Mouse (Mus musculus) kidney, postnatal 14 days (tissue): Measurements from ENCODE around the gene Rem2.

ENCODE experiments used
- DNase-seq: peaks from one replicate; pipeline ENCODE4 v3.0.0; 2022; ENCODE audit warnings: mixed read lengths

Gene Rem2

DNA sequence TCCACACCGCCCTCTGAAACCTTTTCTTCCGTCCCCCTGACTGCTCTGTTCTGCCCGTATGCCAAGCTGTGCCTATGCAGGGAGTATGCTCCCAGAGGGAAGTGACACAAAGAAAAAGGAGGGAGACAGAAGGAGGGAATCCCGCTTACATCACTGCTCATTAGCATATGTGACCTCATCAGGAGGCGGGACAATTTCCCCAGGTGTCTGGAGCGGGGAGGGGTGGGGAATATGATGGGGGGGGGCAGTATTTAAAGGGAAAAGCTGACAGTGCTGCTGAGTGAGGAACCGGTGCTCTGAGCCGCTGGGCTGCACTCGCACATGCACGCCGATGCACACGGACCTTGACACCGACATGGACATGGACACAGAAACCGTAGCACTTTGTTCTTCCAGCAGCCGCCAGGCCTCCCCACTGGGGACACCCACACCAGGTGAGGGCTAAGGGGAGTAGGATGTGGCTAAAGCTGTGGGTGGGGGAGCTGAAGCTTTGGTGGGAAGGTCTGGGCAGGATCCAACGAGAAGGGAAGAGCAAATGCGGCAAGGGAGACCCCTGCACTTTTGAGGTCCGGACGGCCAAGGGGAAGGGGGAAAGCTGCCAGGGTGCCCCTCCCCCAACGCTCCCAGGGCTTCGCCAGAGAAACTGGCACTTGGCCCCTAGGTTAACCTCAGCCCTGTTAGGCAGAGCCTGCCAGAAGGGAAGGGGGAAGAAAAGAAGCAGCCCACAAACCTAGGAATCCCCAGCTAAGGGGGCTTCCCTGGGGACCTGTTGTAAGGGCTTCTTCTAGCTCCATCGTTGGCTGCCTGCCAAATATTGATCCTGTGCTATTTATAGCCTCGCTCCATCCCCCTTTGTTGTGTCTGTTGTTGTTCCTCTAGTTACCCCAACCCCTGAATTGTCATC, at the start of gene Rem2:
TSS of gene Rem2 (plus strand) at position 160 of the 904 bp plus-strand sequence.
- DNase-seq, result peak; percentile 69

DNA sequence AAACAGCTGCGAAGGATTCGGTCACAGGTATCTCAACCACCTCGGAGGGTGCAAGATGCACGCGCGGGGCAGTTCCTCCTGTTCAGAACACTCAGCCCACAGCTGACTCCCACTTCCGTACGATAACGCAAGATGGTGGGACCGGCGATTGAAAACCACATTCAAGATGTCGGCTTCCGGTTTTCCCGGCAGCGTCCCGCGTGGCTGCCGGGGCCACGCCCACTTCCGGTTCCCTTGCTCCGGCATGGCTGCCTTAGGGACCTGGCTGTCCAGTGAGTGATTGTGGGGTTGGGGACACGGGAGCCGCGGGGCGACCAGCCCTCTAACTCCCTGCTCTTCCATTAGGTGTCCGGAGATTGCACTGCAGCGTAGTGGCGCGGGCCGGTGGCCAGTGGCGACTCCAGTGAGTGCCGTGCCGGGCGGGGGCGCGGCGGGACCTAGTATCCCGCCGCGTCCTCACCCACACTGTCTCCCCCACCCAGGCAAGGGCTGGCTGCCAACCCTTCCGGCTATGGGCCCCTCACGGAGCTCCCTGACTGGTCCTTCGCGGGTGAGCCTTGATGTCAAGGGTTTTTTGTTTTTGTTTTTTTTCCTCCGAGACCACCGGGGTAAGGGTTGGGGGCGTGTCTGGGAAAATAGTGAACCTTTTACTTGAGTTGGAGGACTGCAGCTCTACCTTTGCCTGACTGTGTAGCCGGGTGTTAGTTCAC, 49.1 kb upstream of the Rem2 start, which contains the start of gene Mrpl52:
TSS of gene Mrpl52 (plus strand) at position 221 of the 710 bp plus-strand sequence.
- peak; percentile 96 for DNase-seq

DNA sequence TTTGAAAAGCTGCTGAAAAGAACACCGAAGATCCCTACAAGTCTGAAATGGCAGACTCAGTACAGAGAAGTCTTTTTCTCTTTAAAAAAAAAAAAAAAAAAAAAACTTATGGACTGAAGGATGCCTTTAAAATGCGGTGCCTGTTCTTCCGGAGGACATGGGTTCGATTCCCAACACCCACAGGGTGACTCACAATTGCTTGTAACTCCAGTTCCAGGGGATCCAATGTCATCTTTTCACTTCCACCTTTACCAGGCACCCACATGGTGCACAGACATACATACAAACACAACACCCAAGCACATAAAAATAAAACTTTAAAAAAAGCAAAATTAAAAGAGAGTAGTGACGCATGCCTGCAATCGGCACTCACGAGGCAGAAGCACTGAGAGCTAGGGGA, 48.2 kb upstream of the Rem2 start:
- no peak for DNase-seq

DNA sequence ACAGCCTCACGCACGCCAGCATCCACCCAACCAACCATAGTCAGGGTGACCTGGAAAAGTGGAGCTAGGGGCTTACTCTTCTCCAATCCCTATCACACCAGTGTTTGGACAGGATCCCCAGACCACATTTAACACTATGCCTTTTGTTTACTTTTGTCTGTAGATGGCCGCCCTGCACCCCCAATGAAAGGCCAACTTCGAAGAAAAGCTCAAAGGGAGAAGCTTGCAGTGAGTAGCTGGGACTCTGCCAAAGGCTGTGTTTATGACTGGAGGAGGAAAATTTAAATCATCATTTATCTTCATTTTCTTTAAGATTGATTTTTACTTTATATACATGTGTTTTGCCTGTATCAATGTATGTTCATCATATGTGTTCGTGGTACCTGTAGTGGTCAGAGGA, 47.5 kb upstream of the Rem2 start:
- no peak for DNase-seq

DNA sequence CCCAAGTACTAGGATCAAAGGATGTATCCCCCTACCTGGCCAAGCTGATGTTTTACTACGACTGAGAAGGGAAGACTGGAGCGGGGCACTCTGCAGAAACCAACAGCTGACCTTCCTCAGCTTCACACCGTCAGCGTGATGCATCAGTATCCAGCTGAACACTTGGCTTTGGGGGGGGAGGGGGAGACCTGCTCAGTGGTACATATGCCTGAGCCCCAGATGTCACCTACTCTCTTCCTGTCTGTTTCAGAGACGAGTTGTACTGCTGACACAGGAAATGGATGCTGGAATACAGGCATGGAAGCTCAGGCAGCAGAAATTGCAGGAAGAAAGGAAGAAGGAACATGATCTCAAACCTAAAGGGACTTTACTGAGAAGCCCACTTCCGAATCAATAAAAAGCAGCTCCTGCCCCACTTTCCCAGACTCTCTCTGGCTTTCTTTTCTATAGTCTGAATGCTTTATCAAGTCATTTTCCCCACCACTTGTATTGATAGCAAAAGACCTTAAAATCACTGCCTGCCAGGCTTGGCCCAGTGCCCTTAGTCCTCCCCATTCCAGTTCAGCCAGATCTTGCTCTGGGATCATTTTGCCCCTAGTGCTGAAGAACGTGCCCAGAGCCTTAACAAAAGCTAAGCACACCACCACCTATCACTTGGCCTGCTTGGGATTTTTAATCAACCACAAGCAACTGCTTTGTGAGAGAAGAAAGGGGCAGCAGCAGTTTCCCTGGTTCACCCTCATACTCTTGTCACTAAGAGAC, 46.4 kb upstream of the Rem2 start:
- no peak for DNase-seq

DNA sequence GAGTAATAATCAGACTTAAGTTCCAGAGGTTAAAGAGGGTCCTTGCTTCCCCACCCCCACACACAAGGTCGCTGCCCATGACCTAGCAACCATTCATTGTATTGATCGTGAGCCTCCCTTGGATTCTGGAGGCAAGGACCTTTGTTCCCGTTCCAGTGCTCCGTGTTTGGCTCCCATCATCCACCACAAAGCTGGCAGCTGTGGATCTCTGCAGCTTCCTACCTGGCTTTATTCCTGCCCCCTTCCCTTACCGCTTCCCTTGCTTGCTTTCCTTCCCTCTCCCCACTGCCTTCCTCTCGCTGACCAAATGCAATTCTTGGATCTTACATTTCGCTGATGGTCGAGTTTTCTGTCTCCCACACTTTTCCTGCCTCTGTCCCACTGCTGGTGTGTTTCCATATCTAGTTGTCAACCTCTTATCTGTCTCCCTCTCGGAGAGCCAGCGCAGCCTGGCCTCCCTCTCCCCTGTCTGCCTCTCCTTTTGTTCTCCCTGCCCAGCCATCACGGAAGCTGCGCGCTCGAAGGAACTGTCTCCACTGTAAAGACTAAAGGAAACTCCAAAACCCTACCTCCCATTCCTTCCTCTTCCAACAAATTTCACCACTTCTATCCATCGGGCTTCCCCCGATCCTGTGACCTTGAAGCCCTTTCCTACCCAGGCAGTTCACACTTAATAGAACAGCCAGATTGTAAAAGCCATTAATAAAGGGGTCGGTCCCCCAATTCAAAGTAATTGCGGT, 45.3 kb upstream of the Rem2 start:
- no peak for DNase-seq

DNA sequence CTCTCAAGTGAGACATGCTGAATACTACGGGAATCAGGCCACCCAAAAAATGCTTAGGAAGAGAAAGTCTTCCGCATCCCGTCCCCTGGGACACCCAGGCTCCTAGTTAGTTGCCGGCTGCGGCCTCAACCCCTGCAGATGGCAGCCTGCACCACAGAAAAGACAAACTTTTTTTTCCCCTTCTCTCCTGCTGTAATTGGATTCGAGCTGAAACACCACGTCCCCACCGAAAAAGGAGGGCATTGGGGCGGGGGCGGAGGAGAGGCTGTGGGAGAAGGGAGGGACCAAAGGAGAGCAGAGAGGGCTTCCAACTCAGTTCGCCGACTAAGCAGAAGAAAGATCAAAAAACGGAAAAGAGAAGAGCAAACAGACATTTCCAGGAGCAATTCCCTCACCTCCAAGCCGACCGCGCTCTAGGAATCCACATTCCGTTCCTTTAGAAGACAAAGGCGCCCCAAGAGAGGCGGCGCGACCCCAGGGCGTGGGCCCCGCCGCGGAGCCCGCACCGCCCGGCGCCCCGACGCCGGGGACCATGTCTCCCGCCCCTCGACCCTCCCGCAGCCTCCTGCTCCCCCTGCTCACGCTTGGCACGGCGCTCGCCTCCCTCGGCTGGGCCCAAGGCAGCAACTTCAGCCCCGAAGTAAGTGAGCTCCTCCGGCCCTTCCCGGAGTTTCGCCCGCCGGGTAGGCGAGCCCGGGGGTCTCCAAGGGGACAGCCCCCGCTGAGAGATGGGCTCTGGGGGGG, 44.4 kb upstream of the Rem2 start, which contains the start of gene Mmp14:
TSS of gene Mmp14 (plus strand) at position 279 of the 744 bp plus-strand sequence.
- peak; percentile 81 for DNase-seq

DNA sequence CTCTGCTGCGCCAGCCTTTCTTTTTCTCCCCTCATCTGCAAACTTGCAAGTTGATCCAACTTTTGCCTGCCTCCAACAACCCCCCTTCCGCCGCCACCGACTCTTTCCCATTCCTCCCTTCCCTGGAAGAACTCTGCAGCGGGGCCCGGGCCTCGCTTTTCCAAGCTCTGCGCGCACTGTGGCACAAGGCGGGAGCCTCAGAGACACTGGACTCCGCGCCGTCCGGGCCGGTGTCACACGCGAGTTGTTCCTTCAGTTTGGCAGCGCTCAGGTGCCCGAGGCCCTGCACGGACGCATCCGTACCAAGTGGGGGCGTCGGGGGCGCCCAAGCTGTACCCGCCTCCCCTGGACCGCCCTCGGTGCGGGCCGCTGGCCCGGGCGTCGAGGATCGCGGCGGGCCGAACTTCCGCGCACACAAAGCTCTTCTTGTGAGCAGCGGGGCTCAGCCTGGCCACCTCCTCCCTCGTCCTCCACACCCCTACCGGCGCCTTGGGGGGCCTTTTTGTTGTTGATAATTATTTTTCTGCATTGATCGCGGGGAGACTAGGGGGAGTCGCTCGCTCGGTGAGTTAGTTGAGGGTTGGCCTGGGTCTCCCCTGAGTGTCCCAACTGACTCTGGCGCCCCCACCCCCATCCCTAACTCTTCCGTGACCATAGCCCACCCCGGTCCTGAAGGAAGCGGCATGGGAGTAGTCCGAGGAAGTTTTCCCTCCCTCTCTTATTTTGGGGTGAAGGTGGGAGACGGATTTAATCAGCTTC, 43.6 kb upstream of the Rem2 start:
- peak; percentile 70 for DNase-seq

DNA sequence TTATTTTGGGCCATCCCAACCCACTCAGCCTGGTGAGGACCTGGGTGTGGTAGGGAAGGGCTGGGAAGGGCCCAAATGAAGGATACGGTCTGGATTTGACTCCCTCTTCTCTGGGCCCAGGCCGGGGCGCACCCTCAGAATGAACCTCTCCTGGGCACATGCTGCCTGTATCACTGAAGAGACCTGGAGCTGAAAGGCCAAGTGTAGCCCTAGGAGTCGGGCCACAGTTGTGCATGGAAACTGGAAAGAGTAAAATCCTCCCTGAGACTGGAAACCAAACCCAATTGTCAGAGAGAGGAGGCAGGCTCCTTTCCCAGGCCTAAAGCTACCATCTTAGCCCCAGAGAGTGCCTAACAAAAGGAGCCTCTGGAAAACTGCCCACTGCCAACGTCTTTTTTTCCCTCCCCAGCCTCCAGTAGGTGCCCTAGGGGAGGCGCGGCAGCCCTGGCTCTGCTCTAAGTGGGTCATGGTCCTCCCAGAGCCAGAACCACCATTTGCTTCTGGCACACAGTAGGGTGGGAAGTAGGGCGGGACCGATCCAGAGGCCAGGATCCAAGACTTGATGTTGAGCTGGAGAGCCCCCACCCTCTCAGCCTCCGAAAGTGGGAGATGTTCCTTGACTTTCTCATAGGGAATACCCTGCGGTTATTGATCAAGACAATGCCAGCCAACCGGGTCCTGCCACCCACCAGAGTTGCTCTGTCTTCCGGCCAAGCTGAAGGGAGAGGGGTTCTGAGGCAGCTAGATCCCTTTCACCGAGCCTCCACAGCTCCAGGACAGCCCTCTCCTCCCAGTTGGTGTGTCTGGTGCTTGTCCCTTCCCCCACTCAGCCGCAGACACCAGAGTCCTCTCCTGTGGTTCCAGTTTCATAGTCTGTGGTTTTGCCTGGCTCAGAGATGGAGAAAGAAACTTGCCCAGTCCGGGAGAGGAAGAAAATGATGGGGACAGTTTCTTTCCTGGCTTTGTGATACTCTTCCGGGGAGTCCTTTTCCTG, 42.8 kb upstream of the Rem2 start:
- DNase-seq, result no peak

DNA sequence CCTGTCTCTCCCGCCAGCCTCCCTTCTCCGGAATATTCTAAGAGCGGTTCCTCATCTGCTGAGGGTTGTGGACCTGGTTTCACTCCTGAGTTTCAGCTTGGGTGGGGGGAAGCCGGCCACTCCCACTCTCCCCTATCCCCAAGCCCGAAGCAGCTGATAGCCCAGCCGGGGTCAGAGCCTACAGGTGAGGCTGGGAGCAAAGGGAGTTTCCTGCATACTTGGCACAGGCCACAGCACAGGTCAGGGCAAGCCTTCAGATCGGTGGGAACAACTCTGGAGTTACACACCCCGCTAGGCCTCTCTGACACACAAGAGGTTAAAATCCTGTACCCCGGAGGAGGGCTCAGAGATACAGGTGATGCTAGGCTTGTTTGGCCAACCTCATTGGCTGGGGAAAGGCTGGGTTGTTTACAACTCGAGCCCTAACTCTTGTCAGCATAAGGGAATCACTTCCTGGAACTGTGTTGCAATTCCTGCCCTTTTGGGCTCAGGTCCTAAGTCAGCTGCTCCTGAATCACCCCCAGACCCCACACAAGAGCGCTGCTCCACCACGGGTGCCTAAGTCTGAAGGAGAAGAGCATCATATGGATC, 41.9 kb upstream of the Rem2 start:
- DNase-seq, result no peak

DNA sequence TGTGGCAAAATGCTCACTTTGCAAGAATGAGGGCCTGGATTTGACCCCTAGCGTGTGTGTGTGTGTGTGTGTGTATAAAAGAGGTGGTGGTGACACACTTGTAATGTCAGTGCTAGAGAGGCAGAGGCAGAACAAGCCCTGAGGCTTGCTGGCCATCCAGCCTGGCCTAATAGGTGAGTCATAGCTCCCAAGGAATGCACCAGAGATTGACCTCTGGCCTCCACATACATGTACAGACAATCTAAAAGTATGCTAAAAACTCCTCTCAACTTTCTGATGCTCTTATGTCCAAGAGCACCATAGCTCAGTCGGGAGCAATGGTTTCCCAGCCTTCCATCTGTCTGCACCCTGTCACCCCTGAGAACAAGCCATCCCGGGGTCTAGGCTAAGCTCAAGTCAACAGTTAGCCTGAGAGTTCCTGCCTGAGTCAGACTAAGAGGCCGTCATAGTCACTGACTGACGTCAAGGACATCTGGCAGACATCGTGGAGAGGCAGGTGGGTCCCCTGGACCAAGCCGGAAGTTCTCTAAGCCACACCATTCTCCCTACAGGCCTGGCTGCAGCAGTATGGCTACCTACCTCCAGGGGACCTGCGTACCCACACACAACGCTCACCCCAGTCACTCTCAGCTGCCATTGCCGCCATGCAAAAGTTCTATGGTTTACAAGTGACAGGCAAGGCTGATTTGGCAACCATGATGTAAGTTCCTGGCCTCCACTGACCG, 40.5 kb upstream of the Rem2 start:
- no peak for DNase-seq

DNA sequence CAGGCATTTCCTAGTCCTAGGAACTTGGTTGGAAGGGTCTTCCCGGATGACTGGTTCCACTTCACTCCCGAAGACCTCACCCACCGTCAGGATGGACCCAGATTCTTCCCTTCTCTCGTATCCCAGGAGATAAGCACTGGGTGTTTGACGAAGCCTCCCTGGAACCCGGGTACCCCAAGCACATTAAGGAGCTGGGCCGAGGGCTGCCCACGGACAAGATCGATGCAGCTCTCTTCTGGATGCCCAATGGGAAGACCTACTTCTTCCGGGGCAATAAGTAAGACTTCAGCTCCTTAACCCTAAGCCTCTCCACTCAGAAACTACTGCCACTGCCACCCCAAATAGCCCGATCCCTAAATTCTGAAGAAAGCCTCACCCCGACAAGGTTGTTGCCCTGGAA, 36.7 kb upstream of the Rem2 start:
- no peak for DNase-seq

DNA sequence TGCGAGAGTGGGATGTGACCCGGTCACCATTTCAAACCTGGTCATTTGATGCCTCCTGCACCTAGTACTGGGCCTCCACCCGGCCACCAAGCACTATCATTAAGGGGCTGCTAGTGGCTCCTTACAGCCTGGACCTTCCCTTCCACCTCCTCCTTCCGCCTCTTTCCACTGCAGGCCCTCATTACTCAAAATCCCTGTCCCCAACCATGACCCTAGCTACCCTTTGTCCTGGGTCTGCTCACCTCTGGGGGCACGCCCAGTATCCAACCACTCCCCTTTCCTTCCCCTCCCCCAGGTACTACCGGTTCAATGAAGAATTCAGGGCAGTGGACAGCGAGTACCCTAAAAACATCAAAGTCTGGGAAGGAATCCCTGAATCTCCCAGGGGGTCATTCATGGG, 36.3 kb upstream of the Rem2 start:
- DNase-seq, result no peak

DNA sequence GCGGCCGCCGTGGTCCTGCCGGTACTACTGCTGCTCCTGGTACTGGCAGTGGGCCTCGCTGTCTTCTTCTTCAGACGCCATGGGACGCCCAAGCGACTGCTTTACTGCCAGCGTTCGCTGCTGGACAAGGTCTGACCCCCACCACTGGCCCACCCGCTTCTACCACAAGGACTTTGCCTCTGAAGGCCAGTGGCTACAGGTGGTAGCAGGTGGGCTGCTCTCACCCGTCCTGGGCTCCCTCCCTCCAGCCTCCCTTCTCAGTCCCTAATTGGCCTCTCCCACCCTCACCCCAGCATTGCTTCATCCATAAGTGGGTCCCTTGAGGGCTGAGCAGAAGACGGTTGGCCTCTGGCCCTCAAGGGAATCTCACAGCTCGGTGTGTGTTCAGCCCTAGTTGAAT, 35.4 kb upstream of the Rem2 start:
- DNase-seq, result no peak

DNA sequence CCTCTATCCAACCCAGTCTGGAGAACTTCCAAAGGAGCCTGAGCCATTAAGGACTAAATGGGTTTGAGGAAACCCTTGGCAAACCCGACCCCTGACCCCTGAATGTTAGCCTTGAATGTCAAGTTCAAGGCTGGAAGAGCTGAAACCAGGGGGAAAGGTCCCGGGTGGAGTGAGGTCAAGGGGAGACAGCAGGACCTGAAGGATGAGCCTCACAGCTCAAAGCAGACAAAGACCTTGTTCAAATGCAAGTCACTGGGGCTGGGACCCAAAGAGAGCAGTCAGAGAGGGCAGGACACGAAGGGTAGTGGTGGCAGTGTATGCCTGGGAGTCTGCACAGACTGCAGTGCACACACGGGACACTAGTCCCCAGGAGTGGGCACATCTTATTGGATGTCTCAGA, 34.5 kb upstream of the Rem2 start:
- no peak for DNase-seq

DNA sequence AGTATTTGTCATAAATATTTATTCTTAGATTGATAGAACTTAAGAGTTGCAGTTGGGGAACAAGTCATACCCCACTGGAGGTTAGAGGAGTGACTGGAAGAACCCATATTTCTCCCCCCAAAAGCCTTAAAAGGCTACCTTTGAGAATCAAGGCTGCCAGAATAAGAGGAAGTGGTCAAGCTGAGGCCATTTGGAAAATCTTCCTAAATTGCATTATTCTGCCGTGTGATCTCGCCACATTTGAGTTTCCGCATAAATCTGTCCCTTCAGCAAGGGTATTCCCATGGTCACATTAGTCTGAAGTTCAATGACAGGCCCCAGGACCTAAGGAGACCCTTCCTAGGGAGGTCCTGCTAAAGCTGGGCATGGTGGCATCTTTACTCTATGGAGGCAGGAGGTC, 33.4 kb upstream of the Rem2 start:
- DNase-seq, result no peak

DNA sequence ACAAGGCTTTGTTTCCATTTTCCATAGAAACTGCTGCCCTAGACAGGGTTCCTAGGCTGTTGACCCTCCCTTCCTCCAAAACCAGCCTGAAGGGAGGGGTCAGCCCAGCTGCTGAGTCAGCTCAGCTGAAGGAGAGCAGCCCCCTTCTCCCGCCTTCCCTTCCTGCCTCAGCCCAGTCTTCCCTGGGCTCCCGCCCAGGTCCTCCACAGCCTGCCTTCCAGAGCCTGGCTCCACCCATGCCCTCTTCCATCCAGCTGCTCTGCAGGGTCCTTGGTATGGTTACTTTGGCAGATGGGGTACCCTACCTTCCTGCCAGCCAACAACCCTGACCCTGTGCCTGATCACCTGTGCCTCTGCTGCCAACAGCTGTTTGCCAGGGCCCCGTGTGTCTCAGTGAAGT, 32.7 kb upstream of the Rem2 start:
- peak; percentile 55 for DNase-seq
